In genomic region chr9:86301407-86301806, GRCm38 (mm10) we compare ENCODE assay signal across 17 mouse cellular contexts.
"Had no signal": no experiment of that assay in that cellular context is flagged by ENCODE, and none has a peak within 500 bp of the region (broad histone marks: within the 10 kb centered on the region; RNA-seq: fewer than 3 reads in every experiment).

No protein-coding gene starts in this region.

- H3K36me3 ChIP-seq: limb, embryonic 12.5 days; liver, embryonic 13.5 days; midbrain, embryonic 15.5 days; neural tube, embryonic 12.5 days had no signal

- H3K4me1 ChIP-seq: limb, embryonic 12.5 days; liver, embryonic 13.5 days; megakaryocyte, embryonic 14.5 days; neural tube, embryonic 12.5 days had no signal

- H3K27ac ChIP-seq: kidney, postnatal 0 days; layer of hippocampus, adult 2 months; limb, embryonic 12.5 days; liver, embryonic 13.5 days; macrophage; midbrain, embryonic 15.5 days; neural tube, embryonic 12.5 days had no signal

- H3K9me3 ChIP-seq: limb, embryonic 12.5 days; liver, embryonic 13.5 days; megakaryocyte, embryonic 14.5 days; midbrain, embryonic 15.5 days; neural tube, embryonic 12.5 days had no signal

- H3K4me3 ChIP-seq: layer of hippocampus, adult 2 months; limb, embryonic 12.5 days; liver, embryonic 13.5 days; megakaryocyte, embryonic 14.5 days; midbrain, embryonic 15.5 days; neural tube, embryonic 12.5 days had no signal

- ATAC-seq: intestine, postnatal 0 days; liver, postnatal 0 days; lung, postnatal 0 days; midbrain, embryonic 15.5 days had no signal

- DNase-seq: kidney, adult 8-10 months; kidney, postnatal 4 days; liver; liver, embryonic 13.5 days; liver, postnatal 0 days; right cerebral cortex, postnatal 14 days; thymus, postnatal 36 days had no signal

- H3K4me2 ChIP-seq: limb, embryonic 12.5 days; liver, embryonic 13.5 days; midbrain, embryonic 11.5 days; midbrain, embryonic 15.5 days; neural tube, embryonic 12.5 days had no signal

- H3K9ac ChIP-seq: limb, embryonic 12.5 days; liver, embryonic 13.5 days; liver, postnatal 0 days; midbrain, embryonic 15.5 days; neural tube, embryonic 12.5 days had no signal

- H3K27me3 ChIP-seq: limb, embryonic 12.5 days; liver, embryonic 13.5 days; megakaryocyte, embryonic 14.5 days; midbrain, embryonic 15.5 days; neural tube, embryonic 12.5 days had no signal
